Mouse (Mus musculus): Measurements from ENCODE around the gene Kdm2a. TPM values are rescaled to one million over a fixed set of nuclear protein-coding genes. Genes with fewer than 3 reads are reported as not detected.

Gene Kdm2a
- total RNA-seq, 1 experiment = 45.6 TPM

- Histone ChIP-seq H3K27ac (ENCODE audit: insufficient read depth, low read depth, low read length, poor library complexity, severe bottlenecking) (no peak overlapping the region), H3K36me3 (ENCODE audit: control insufficient read depth, insufficient read depth, low read length, poor library complexity, severe bottlenecking) (no peaks in the 10 kb centered on the region), H3K9me3 (ENCODE audit: control insufficient read depth, insufficient read depth, low read depth, low read length) (no peaks in the 10 kb centered on the region), H3K9ac (ENCODE audit: insufficient read depth, low read depth, low read length, poor library complexity, severe bottlenecking) (no peak overlapping the region), H3K4me3 (ENCODE audit: insufficient read depth in 1 of 2, low read depth in 1 of 2, low read length in 2 of 2, poor library complexity in 1 of 2, severe bottlenecking in 1 of 2) (no peak overlapping the region), H3K4me1 (ENCODE audit: control insufficient read depth in 2 of 2, insufficient read depth in 2 of 2, low read length in 2 of 2, poor library complexity in 1 of 2) (no peaks in the 10 kb centered on the region)
- TF ChIP-seq MAFK (IDR thresholded peaks at IDR 0.05; ENCODE audit: insufficient read depth, low read depth, low read length) (no peak), ZC3H11A (IDR thresholded peaks at IDR 0.05; ENCODE audit: borderline replicate concordance, low read depth, low read length) (no peak), HCFC1 (IDR thresholded peaks at IDR 0.05; ENCODE audit: borderline replicate concordance, insufficient read depth, low read length) (no peak), CHD2 (IDR thresholded peaks at IDR 0.05; ENCODE audit: low read depth, low read length) (no peak), ZNF384 (IDR thresholded peaks at IDR 0.05; ENCODE audit: low read depth, low read length) (no peak)
- in situ Hi-C loops (cut with MboI; ENCODE audit: low sequenced_read_pairs in 2 of 2, unreplicated experiment in 2 of 2) = no loop called here
- DNase-seq (ENCODE audit: low read depth, low spot score) = no peak
These were observed 16.5 kb upstream of the Kdm2a start for GRCm38 (mm10) chr19:4414631-4415030.

DNA sequence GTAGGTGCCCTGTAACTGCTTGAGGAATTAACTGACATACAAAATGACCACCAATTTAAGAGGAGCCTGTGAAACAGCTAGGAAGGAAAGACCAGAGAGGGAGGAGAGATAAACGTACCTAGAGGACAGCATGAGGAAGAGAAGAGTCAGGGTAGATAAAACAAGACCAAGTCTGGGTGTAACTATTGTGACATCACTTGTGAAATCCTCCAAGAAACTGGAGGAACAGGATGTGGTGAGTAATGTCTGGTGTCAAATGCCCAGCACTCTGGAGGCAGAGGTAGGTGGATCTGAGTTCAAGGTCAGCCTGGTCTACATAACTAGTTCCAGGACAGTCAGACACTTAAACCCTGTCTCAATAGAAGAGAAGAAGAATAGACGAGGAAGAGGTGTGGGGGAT is 11.0 kb upstream of the Kdm2a start:
- Histone ChIP-seq H3K36me3 (ENCODE audit: control insufficient read depth, insufficient read depth, low read length, poor library complexity, severe bottlenecking) (no peaks in the 10 kb centered on the region), H3K9me3 (ENCODE audit: control insufficient read depth, insufficient read depth, low read depth, low read length) (no peaks in the 10 kb centered on the region), H3K27ac (ENCODE audit: insufficient read depth, low read depth, low read length, poor library complexity, severe bottlenecking) (no peak overlapping the region), H3K4me3 (ENCODE audit: insufficient read depth in 1 of 2, low read depth in 1 of 2, low read length in 2 of 2, poor library complexity in 1 of 2, severe bottlenecking in 1 of 2) (no peak overlapping the region), H3K4me1 (ENCODE audit: control insufficient read depth in 2 of 2, insufficient read depth in 2 of 2, low read length in 2 of 2, poor library complexity in 1 of 2) (no peaks in the 10 kb centered on the region), H3K9ac (ENCODE audit: insufficient read depth, low read depth, low read length, poor library complexity, severe bottlenecking) (no peak overlapping the region)
- in situ Hi-C loops (cut with MboI; ENCODE audit: low sequenced_read_pairs in 2 of 2, unreplicated experiment in 2 of 2) = no loop called here
- TF ChIP-seq ZNF384 (IDR thresholded peaks at IDR 0.05; ENCODE audit: low read depth, low read length) (no peak), CHD2 (IDR thresholded peaks at IDR 0.05; ENCODE audit: low read depth, low read length) (no peak), ZC3H11A (IDR thresholded peaks at IDR 0.05; ENCODE audit: borderline replicate concordance, low read depth, low read length) (no peak), MAFK (IDR thresholded peaks at IDR 0.05; ENCODE audit: insufficient read depth, low read depth, low read length) (no peak), HCFC1 (IDR thresholded peaks at IDR 0.05; ENCODE audit: borderline replicate concordance, insufficient read depth, low read length) (no peak)
- no peak for DNase-seq (ENCODE audit: low read depth, low spot score)

DNA sequence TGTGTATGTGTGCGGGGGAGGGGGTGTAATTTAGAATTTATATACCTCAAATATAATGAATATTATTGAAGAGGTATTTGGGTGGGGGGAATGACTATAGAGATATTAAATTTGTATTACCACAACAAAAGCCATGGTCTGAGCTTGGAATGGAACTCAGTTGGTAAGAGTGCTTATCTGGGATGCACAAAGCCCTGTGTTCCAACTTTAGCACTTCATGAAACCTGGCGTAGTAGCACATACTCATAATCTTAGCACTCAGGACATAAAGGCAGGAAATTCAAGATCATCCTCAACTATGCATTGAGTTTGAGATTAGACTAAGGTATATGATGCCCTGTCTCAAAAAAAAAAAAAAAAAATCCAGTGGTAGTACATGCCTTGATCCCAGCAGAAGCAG is 6.8 kb upstream of the Kdm2a start:
- H3K4me1 ChIP-seq (ENCODE audit: control insufficient read depth in 2 of 2, insufficient read depth in 2 of 2, low read length in 2 of 2, poor library complexity in 1 of 2) = no peaks in the 10 kb centered on the region
- DNase-seq (ENCODE audit: low read depth, low spot score) = no peak
- no peaks in the 10 kb centered on the region for H3K36me3 ChIP-seq (ENCODE audit: control insufficient read depth, insufficient read depth, low read length, poor library complexity, severe bottlenecking)
- in situ Hi-C loops (cut with MboI; ENCODE audit: low sequenced_read_pairs in 2 of 2, unreplicated experiment in 2 of 2) = no loop called here
- no peaks in the 10 kb centered on the region for H3K9me3 ChIP-seq (ENCODE audit: control insufficient read depth, insufficient read depth, low read depth, low read length)
- H3K4me3 ChIP-seq (ENCODE audit: insufficient read depth in 1 of 2, low read depth in 1 of 2, low read length in 2 of 2, poor library complexity in 1 of 2, severe bottlenecking in 1 of 2) = no peak overlapping the region
- no peak overlapping the region for H3K9ac ChIP-seq (ENCODE audit: insufficient read depth, low read depth, low read length, poor library complexity, severe bottlenecking)
- no peak overlapping the region for H3K27ac ChIP-seq (ENCODE audit: insufficient read depth, low read depth, low read length, poor library complexity, severe bottlenecking)
- TF ChIP-seq HCFC1 (IDR thresholded peaks at IDR 0.05; ENCODE audit: borderline replicate concordance, insufficient read depth, low read length) (no peak), MAFK (IDR thresholded peaks at IDR 0.05; ENCODE audit: insufficient read depth, low read depth, low read length) (no peak), CHD2 (IDR thresholded peaks at IDR 0.05; ENCODE audit: low read depth, low read length) (no peak), ZNF384 (IDR thresholded peaks at IDR 0.05; ENCODE audit: low read depth, low read length) (no peak), ZC3H11A (IDR thresholded peaks at IDR 0.05; ENCODE audit: borderline replicate concordance, low read depth, low read length) (no peak)

GRCm38 (mm10) chr19:4398959-4399358 is 874 bp upstream of the Kdm2a start:
- no peak for DNase-seq (ENCODE audit: low read depth, low spot score)
- Histone ChIP-seq H3K4me3 (ENCODE audit: insufficient read depth in 1 of 2, low read depth in 1 of 2, low read length in 2 of 2, poor library complexity in 1 of 2, severe bottlenecking in 1 of 2) (peak overlapping the region in 1 of 2 experiments; percentile 100; a peak in 1 of 4 replicates), H3K9ac (ENCODE audit: insufficient read depth, low read depth, low read length, poor library complexity, severe bottlenecking) (no peak overlapping the region), H3K36me3 (ENCODE audit: control insufficient read depth, insufficient read depth, low read length, poor library complexity, severe bottlenecking) (no peaks in the 10 kb centered on the region), H3K27ac (ENCODE audit: insufficient read depth, low read depth, low read length, poor library complexity, severe bottlenecking) (no peak overlapping the region), H3K4me1 (ENCODE audit: control insufficient read depth in 2 of 2, insufficient read depth in 2 of 2, low read length in 2 of 2, poor library complexity in 1 of 2) (peaks cover 0 to 2% of the 10 kb centered on the region in 2 experiments; a peak in 1 of 4 replicates), H3K9me3 (ENCODE audit: control insufficient read depth, insufficient read depth, low read depth, low read length) (no peaks in the 10 kb centered on the region)
- in situ Hi-C loops (cut with MboI; ENCODE audit: low sequenced_read_pairs in 2 of 2, unreplicated experiment in 2 of 2) = no loop called here
- TF ChIP-seq ZNF384 (IDR thresholded peaks at IDR 0.05; ENCODE audit: low read depth, low read length) = no peak
- no peak for TF ChIP-seq CHD2 (IDR thresholded peaks at IDR 0.05; ENCODE audit: low read depth, low read length)
- TF ChIP-seq HCFC1 (IDR thresholded peaks at IDR 0.05; ENCODE audit: borderline replicate concordance, insufficient read depth, low read length) = no peak
- no peak for TF ChIP-seq MAFK (IDR thresholded peaks at IDR 0.05; ENCODE audit: insufficient read depth, low read depth, low read length)
- TF ChIP-seq ZC3H11A (IDR thresholded peaks at IDR 0.05; ENCODE audit: borderline replicate concordance, low read depth, low read length) = no peak

GRCm38 (mm10) chr19:4398630-4398948 is 504 bp upstream of the Kdm2a start:
- H3K27ac ChIP-seq (ENCODE audit: insufficient read depth, low read depth, low read length, poor library complexity, severe bottlenecking) = no peak overlapping the region
- in situ Hi-C loops (cut with MboI; ENCODE audit: low sequenced_read_pairs in 2 of 2, unreplicated experiment in 2 of 2) = no loop called here

More at GRCm38 (mm10) chr19:4398630-4398948, 504 bp upstream of the Kdm2a start:
- TF ChIP-seq ZC3H11A (IDR thresholded peaks at IDR 0.05; ENCODE audit: borderline replicate concordance, low read depth, low read length) (no peak), CHD2 (IDR thresholded peaks at IDR 0.05; ENCODE audit: low read depth, low read length) (no peak), MAFK (IDR thresholded peaks at IDR 0.05; ENCODE audit: insufficient read depth, low read depth, low read length) (no peak), ZNF384 (IDR thresholded peaks at IDR 0.05; ENCODE audit: low read depth, low read length) (no peak), HCFC1 (IDR thresholded peaks at IDR 0.05; ENCODE audit: borderline replicate concordance, insufficient read depth, low read length) (no peak)
- DNase-seq (ENCODE audit: low read depth, low spot score) = no peak
- peak overlapping the region; percentile 66 for H3K9ac ChIP-seq (ENCODE audit: insufficient read depth, low read depth, low read length, poor library complexity, severe bottlenecking)
- H3K4me3 ChIP-seq (ENCODE audit: insufficient read depth in 1 of 2, low read depth in 1 of 2, low read length in 2 of 2, poor library complexity in 1 of 2, severe bottlenecking in 1 of 2) = peak overlapping the region; percentile 96 to 100
- H3K9me3 ChIP-seq (ENCODE audit: control insufficient read depth, insufficient read depth, low read depth, low read length) = no peaks in the 10 kb centered on the region
- H3K4me1 ChIP-seq (ENCODE audit: control insufficient read depth in 2 of 2, insufficient read depth in 2 of 2, low read length in 2 of 2, poor library complexity in 1 of 2) = peaks cover 0 to 2% of the 10 kb centered on the region in 2 experiments; a peak in 1 of 4 replicates
- H3K36me3 ChIP-seq (ENCODE audit: control insufficient read depth, insufficient read depth, low read length, poor library complexity, severe bottlenecking) = no peaks in the 10 kb centered on the region
